Mouse (Mus musculus) heart, postnatal 0 days (tissue): Measurements from ENCODE around the gene Polg2.

Experiments used
- CTCF ChIP-seq: IDR thresholded peaks from 2 replicates; pipeline ENCODE4 v1.5.1; 2016; ENCODE audit warnings: antibody characterized with exemption, control low read depth, low read depth
- EP300 ChIP-seq: IDR thresholded peaks from 2 replicates; pipeline ENCODE4 v1.6.1; 2016; ENCODE audit warnings: antibody characterized with exemption, low read depth

DNA sequence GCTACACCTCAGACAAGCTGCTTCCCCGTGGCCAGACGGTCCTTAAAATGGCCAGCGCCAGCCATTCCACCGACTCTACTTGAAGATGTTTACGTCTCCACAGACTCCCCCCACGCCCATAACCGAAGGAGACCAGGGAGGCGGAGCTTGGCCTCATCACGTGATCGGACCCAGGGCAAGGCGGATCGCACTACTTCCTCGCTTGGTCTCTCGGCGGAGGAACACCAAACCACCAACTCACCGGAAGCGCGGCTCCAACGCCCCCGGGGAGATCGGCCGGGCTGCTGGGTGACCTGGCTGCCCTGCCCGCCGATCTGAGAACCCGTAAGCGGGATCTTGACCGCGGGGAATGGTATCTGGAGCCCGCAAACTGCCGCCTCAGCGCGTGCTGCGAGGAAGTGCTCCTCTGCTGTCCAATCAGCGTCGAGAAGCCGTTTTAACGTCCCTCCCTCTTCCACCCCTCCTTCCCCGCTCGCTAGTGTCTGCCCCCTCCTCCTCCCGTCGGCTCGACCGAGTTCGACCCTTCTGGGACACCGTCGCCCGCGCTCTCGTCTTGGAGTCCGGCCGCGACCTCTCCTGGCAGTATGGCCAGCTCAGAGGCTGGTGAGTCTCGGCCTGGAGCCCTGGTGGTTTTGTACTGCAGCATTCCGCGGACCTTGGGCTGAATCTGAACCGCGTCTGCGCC, 9.6 kb upstream of the Polg2 start, which contains the start of the genes Ddx5 and Cep95:
- peak; percentile 39 for TF ChIP-seq CTCF
- peak; percentile 36 for TF ChIP-seq EP300
